Mouse (Mus musculus): Measurements from ENCODE around the gene Tfec.

Gene Tfec

DNA sequence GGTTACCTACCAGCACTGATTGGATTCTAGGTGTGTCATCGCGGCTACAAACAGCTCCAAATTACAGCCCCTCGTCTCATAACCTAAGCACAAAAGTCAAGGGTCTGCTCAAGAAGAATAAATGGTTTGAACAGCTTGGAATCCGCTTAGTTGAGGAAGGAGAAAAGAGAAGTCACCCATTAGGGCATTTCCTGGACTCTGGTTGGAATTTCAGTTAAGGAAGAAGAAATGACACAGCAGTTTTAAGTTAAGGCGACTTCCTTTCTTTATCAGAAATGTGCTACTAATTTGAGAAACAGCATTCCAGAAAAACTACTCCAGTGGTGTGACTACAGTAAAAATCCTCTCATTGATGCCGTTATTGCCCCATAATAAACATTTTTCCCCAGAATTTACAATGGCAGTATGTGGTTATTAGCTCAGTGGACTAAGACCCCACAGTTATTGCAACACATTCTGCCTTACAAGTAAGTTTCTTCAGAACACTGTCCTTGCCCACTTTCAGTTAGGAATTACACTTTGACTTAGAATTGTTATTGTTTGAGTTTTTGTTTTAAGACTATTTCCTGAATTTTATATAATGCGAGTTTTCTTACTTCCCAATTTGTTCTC lies at the start of gene Tfec:
Tfec (minus strand) TSS at position 191 of the 612 bp plus-strand sequence.
- no peak for DNase-seq (ENCODE audit: low spot score)

DNA sequence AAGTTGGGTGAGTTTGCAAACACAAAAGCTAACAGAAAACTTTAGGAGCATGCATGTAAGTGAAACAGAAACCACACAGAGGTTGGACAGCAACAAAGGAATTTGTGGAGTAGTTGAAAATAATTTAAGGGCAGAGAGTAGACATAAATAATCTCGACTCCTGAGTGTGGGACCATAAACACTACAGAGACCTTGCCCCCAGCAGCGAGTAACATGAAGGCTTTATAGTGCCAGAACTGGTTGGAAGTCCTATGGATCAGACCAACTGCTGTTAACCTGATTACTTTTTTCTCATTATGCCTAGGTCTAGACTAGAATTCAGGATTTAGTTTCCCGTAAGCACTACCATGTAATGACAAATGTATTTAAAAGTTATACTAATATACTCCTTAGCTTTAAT lies 49.6 kb upstream of the Tfec start:
- no peak for DNase-seq (ENCODE audit: low spot score)

DNA sequence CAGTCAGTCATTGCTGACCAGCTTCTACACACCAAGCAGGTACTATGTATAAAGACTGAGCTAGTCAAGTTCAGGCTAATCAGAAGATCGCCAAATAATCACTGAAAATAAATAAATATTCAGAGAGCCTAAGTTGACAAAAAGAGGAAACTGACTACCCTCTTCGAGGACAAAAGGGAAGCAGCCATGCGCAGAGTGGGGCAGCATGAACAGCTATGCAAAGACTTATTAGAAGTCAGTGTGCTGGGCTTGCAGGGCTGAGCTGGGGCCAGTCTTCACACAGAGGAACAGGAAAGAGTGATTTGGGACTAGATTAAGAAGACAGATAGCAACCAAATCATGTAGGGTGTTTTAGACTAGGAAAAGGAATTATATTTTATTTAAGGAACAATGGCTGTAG lies 45.3 kb upstream of the Tfec start:
- no peak for DNase-seq (ENCODE audit: low spot score)

DNA sequence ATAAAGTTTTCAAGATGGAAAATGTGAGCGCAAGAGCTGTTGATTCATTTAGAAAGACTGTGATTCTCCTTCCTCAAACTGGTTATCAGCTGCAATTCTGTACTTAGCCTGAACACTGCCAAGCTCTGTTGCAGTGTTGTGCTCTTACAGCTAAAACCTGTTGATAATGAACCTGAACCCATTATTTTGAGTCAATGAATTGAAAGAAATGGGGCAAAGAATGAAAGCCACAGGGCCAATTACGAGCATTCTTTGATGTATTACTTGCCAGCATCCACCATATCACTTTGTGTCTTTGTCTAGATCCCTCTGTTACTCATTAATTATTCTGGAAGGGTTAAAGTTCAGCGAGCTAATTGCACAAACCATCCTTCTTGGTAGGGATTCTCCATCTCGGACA lies 44.2 kb upstream of the Tfec start:
- DNase-seq (ENCODE audit: low spot score): no peak

DNA sequence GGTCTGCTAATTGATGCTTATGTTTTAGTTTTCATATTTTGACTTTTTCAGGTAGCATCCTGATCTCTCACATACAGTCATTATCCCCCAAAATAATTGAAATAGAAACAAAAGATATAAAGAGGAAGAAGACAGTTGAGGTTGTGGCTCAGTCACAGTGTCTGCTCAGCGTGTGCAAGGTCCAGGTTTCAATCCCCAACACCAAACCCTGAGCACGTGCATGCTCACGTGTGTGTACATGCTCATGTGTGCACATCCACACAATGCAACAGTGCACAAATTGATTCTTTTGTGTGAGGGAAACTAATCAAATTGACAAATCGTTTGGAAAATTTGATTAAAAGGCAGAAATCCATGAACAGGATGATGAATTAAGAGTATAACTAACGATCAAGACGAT lies 32.8 kb upstream of the Tfec start:
- DNase-seq (ENCODE audit: low spot score): no peak

DNA sequence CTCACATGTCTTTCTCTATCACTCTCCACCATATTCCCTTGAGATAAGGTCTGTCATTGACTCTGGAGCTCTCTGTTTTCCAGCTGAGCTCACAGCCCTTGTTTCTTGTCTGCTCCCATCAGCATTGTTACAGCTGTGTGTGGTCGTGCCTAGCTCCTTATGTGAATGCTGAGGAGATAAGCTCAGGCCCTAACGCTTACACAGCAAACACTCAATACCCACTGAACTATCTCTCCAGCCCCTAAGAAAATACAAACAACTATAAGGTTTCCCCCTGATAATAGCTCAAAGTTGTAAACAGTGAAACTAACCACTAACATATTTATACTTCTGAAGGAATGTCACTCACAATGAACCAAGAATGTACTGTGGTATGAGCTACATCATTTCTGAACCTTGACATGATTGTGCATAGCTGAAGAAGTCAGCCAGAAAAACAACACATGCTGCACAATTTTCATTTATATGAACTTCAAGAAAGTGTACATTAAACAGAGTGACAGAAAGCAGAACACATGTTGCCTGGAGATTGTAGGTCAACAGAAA lies 21.9 kb upstream of the Tfec start:
- no peak for DNase-seq (ENCODE audit: low spot score)

DNA sequence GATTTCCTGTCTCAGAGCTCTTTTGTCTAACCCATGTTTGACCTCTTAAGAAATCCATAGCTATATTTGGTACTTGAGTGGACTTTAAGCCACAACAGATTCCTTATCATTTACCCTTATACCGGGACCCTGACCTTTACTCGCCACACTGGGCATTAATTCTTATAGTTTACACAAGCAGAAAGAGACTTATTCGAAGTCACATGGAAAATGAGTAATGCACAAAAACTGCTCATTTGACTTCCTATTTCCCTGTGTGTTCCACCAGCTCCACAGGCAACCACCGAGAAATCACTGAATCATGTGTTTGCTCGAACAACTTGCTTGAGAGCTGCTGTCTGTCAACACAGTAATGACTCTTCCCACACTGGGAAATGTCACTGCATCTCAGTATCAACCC lies 6.4 kb downstream of the Tfec start:
- no peak for DNase-seq (ENCODE audit: low spot score)

DNA sequence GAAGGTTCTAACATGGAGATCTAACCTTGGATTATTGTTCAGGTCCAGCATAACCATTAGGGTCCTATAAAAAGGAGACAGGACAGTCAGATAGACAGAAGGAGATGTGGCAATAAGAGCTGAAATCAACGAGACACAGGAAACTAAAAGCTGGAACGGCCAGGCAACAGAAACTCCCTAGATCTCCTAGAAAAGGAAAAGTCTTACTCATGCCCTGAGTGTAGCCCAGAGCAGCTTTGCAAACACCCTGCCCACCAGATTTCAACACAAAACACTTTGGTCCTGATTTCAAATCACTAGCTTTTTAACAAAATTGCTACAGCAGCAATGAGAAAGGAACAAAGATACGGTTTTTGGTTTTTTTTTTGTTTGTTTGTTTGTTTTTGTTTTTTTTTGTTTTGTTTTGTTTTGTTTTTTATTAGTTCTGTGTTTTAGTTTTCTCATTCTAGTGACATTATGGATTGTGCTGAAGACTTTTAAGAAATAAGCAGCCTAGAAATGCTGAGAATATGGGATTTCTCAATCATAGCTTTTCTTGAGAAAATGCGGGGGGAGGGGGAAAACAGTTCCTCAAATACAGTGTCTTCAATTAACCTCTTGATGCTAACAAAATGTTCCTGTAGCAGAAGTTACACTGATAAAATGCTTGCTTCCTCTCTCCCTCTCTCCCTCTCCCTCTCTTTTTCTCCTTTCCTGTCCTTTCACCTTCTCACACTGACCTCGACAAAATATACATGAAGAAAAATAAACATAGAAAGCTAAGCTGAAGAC lies 14.5 kb downstream of the Tfec start:
- DNase-seq (ENCODE audit: low spot score): no peak

DNA sequence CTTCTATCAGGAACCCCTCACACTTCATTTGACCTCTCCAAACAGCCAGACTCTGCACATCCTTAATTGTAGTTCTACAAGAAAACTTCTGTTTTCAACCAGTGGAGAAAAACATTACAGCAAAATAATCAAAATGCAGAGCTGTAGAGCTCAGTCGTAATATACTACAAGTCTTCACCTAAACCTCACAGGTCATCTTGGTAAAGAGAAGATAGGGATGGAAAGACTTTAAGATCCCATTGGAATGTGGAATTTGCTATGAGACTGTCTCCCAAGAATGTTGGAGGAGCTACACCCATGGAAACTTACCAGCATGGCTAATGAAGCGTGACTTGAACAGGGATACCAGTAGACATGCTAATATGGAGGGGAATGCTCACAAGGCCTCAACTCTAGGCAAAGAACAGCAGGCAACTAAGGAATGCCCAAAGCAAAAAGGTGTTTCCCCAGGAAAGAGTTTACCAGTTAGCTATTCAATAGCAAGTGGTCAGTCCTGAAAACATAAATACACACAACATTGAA lies 24.2 kb downstream of the Tfec start:
- DNase-seq (ENCODE audit: low spot score): no peak

DNA sequence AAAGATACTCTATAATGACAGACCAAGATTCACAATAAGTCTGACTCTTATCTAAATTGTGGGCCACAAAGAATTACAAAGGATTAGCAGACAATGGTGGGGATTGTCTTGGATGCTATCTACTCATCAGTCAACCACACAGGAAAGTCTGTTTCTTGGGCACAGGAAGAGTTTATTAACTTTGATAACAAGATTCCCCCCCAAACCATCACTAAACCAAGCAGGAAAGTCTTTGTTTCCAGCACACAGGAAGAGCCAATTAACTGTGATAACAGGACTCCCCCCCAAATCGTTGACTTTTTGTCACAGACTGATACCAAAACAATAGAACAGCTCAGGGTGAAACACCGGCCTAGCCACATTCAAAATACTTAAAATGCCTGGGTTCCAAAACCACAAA lies 28.2 kb downstream of the Tfec start:
- no peak for DNase-seq (ENCODE audit: low spot score)

DNA sequence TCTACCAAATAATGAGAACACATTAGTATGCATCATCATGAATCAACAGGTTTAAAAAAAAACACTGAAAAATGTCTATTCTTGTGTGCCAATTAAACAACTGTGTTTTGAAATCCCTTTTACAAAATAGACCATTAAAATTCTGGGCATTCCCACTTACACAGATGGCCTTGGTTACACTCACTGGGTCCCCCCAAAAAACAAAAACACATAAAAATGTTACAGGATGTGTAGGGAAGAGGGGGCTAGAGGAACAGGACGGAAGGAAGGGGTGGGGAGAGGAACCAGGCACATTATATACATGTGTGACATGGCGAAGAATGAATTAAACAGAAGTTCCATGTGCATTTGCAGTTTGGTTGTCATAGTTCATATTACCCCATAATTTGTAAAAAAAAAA lies 29.9 kb downstream of the Tfec start:
- DNase-seq (ENCODE audit: low spot score): no peak

DNA sequence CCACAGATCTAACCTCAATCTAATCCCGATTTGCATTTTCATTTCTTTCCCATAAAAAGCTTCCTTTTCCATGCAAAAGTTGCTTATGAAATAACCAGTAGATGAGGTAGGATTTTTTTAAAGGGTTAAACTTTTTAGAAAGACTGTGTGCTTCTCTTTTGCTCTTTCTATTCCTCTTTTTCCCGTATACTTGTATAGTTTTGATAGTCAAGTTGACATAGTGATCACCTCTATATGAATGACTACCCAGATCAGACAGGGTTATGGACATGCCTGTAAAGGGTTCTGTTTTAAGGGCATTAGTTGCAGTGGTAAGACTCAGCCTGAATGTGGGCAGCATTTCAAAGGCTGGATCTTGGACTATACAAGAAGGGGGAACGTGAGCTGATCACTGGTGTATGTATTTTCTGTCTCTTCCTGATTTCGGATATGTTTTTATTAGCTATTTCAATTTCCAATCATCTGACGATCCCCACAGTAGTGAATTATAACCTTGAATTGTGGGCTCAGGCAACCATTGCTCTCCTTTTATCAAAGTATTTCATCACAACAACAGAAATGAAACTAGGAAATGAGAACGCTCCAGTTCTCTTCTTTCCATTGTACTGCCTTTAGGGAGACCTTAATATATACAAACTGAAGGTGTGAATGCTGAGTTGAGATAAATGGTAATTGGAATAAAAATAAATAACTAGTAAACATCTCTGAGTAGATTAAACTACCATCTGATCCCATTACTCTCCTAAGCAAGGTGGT lies 35.3 kb downstream of the Tfec start:
- no peak for DNase-seq (ENCODE audit: low spot score)

DNA sequence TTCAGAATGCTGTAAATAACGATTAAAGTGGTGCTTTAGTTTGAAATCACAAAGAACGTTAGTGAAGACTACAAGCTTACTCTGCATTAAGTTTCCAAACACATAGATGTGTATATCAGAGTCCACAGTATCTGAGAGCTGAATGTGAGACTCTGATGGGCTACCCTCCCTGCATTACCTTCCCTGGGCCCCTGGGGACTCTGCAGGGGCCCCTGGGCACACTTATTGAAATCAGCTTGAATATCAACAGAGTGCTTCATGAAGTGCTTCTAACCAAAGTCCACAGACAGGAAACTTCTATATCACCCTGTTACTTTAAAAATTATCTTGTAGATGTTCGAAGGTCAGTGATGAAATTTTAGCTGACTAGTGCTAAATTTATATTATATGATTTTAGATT lies 36.2 kb downstream of the Tfec start:
- no peak for DNase-seq (ENCODE audit: low spot score)

DNA sequence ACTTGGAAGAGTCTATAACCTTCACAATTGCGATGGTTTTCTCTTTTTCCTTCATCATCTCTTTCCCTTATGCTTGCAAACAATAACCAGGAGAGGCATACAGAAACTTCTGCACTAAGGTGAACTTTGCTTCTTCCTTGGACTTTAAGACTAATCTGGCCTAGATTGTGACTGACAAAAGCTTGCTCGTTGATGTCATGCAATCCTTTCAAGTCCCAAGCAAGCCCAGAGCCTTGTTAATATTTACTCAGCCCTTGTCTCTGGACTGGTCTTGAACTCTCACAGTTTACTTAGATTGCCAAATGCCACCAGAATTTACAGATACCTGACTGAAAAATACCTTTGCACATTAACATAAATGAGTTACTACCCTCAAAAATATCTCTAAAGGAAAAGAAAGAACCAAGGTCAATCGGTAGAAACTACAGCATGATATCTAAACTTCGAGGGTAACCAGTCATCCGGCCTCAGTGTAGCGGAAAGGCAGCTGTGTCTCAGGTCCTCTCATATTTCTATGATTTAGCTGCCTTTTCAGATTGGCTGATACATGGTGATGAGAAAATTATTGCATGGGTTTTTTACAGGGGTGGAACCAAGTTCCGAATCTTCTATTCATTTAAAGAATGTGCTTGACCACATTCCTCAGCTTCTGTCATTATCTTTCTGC lies 42.2 kb downstream of the Tfec start:
- no peak for DNase-seq (ENCODE audit: low spot score)

DNA sequence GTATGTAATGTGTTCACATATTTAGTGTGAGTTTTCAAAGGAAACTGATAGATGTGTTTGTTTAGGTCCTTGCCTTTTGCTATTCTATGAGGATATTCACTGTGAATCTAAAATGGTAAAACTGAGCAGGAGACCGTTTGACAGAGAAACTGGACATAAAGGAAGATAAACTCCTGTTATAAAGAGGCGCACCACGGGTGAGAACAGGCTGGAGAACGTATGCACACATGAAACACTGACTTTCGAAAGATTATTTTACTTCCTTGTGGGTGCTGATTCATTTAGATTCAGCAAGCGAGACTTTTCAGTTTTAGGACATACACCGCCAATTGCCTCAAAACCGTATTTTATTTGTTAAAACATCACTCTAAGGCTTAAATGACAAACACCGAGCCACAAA lies 43.3 kb downstream of the Tfec start:
- DNase-seq (ENCODE audit: low spot score): no peak

DNA sequence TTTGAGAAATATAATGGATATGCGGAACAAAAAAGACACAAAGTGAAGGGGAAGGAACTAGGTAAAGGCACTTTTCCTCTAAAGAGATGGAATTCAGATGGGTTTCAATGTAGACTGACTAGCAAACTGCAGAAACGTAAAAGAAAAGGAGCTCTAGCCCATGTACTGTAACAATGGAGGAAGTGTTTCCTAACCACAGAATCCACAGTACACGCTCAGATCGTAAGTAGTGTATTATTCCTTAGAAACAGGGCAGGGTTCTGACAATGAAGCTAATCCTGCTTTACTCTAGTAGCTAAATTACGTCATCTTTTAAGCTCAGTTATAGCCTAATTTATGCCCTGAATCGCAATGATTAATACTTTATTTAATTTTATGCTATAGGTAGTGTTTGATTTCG lies 51.7 kb downstream of the Tfec start:
- DNase-seq (ENCODE audit: low spot score): no peak

DNA sequence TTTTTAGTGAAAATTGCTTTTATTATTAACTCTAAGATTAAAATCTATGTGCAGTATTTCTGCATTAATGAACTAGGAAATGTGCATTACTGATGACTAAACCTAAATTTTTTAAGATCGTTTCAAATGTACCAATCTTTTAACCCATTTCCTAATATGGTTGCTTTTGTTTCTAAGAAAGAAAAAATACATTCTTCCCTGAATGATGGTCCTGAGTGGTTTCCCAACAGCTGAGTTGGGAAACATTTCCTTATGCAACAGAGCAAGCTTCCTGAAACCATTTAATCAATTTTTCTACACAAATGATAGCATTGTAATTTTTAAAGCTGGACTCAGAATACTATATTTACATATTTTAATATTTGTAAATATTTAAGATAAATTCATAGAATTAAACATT lies 62.6 kb downstream of the Tfec start:
- no peak for DNase-seq (ENCODE audit: low spot score)

DNA sequence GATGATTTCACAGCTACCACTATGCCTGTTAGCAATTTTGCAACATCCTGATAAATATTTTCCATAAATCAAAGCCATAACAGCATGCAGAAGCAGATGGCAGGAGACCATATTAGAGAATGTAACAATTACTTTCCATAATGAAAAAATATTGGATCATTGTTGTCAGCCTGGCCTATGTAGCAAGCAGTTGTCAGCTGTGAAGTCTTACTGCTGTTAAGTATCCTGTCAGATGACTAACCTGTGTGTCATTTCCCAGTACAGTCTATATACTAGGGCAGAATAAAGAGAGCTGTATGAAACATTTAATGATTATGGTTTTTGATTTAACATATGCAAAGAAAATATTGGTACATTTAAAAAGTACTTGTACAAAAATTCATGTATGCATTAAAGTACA lies 69.9 kb downstream of the Tfec start:
- no peak for DNase-seq (ENCODE audit: low spot score)

DNA sequence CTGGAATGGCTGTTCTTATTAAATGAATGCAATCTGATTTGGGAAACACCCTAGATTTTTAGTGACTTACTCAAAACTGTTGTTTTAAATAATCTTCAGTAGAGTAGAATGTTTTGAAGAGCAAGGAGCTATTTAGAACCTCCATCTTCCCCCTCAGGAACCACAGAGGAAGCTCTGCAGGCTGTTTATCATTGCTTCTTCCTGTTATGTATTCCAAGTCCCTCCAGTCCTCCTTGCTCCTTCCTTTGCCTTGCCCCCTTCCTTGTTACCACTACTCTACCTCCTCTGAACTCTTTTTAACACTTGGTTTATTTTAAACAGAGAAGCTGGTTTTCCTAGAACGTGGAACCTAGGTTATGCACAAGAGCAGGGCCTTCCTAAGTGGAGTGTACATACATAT lies 76.3 kb downstream of the Tfec start:
- DNase-seq (ENCODE audit: low spot score): no peak

DNA sequence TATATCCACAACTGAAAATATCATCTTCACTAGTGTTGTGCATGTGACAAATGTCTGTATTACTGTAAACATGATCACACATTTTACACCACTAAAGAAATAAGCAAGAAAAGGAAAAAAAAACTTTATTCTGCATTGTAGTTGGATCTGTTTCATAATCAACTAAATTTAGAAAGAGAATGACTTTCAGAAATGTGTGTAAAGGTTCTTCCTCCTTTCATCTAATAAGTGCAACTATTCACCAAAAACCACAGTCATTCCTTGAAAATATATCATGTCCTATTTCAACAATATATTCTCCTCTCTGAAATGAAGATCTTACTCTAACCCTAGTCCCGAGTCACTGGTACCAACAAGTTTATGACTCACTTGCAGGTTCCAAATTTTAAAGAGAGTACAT lies 91.9 kb downstream of the Tfec start:
- DNase-seq (ENCODE audit: low spot score): no peak

DNA sequence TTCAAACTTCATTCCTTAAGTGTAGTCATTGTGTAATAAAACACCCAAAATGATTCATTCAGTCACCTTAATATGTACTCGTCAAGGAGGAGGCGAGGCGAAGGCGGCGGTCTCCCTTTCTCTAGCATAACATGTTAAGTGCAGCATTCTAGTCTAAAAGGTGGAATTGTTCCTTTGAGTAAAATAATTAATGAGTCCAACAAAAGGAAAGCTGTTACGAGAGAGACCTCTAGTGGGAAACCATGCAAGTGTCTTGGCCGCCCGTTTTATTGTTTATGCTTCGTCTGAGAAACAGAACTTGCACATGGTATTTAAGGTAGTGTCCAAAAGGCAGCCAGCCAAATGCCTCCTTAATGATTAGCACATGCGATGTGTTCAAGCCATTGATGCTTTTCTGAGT lies 100.6 kb downstream of the Tfec start:
- peak; percentile 5 for DNase-seq (ENCODE audit: low spot score)

DNA sequence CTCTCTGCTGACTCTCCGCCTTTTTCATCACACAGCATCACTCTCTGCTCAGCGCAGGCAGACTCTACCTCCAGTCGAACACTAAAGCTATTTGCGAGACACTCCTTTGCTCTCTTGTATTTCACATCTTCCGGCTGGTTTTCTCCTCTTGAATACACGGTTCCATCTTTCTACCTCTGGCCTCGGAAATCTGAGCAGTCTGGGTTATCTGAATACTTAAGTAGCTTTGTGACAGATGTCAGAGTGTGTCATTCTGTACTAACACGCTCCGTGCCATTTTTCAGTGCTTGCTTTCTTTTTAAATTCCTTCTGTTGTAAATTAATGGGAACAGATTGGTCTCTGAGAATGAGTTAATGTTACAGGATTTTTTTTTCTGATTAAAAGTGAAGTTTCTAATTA lies 101.3 kb downstream of the Tfec start:
- DNase-seq (ENCODE audit: low spot score): no peak

All from urinary bladder, postnatal 25 days (tissue).